Mouse (Mus musculus): Measurements from ENCODE around the gene Abcc4. TPM values are rescaled to one million over a fixed set of nuclear protein-coding genes. Genes with fewer than 3 reads are reported as not detected.
"Not testable (repeated sequence)": the region's sequence is repeated elsewhere in the genome, so short reads cannot be mapped to it uniquely, and the experiment has no call there.

The Abcc4 gene
- polyA plus RNA-seq, 1 experiment from 2014 or later: 1.2 TPM

- Histone ChIP-seq H3K27me3 (ENCODE audit: insufficient read depth, low read length) (no peaks in the 10 kb centered on the region), H3K4me3 (ENCODE audit: low read depth, low read length) (no peak overlapping the region), H3K4me2 (ENCODE audit: low read depth, low read length) (no peak overlapping the region), H3K4me1 (ENCODE audit: insufficient read depth) (peaks cover 15% of the 10 kb centered on the region), H3K27ac (ENCODE audit: low read depth) (no peak overlapping the region), H3K9ac (replicated peaks) (no peak overlapping the region), H3K36me3 (replicated peaks; ENCODE audit: insufficient read depth, low read length) (no peaks in the 10 kb centered on the region), H3K9me3 (ENCODE audit: low read length) (no peaks in the 10 kb centered on the region)
- WGBS (ENCODE audit: insufficient replicate concordance): 73% methylated on average over 9 of the region's 9 CpGs
- TF ChIP-seq EP300 (IDR thresholded peaks at IDR 0.05; ENCODE audit: low read depth): no peak
- TF ChIP-seq CTCF (IDR thresholded peaks at IDR 0.05; ENCODE audit: low read depth): peak; percentile 44
- peak; percentile 44 for ATAC-seq
- no peak for DNase-seq
Measured at GRCm38 (mm10) chr14:118678279-118678985, 27.6 kb downstream of the Abcc4 start.

DNA sequence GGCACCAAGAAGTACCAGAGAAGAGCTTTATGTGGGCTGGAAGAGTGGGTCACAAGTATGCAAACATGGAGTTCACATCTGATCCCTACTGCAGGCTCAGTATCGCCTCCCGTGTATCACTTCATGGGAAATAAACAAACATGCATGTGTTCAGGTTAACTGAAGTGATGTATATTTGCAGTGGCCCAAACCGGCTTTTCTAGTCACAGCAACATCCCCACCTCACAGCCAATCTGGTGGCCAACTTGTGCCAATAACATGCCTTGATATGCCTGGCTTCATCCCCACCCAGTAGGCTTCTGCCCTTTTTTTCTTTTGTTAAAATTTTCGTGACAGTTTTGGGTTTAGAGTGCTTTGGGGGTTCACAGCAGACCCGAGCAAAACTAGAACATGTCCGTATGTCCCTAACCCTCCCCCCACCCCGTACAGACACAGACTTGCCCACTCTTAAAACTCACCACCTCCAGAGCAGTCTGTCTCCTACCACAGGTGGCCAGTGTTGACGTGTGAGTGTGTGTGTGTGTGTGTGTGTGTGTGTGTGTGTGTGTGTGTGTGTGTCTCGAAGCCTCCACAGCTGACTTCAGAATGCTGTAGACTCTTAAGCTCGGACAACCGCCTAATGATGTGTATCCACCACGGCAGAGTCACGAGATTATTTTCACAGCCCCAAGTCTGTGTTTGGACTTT lies 29.6 kb downstream of the Abcc4 start:
- no peak overlapping the region for H3K4me3 ChIP-seq (ENCODE audit: low read depth, low read length)
- ATAC-seq: peak; percentile 16; the same call in 1 of the 2 replicates
- no peaks in the 10 kb centered on the region for H3K9me3 ChIP-seq (ENCODE audit: low read length)
- no peak for TF ChIP-seq CTCF (IDR thresholded peaks at IDR 0.05; ENCODE audit: low read depth)
- no peaks in the 10 kb centered on the region for H3K27me3 ChIP-seq (ENCODE audit: insufficient read depth, low read length)
- no peaks in the 10 kb centered on the region for H3K36me3 ChIP-seq (replicated peaks; ENCODE audit: insufficient read depth, low read length)
- H3K4me1 ChIP-seq (ENCODE audit: insufficient read depth): peaks cover 17% of the 10 kb centered on the region
- no peak overlapping the region for H3K27ac ChIP-seq (ENCODE audit: low read depth)
- 78% methylated on average over 13 of the region's 13 CpGs for WGBS (ENCODE audit: insufficient replicate concordance)
- H3K4me2 ChIP-seq (ENCODE audit: low read depth, low read length): no peak overlapping the region
- no peak overlapping the region for H3K9ac ChIP-seq (replicated peaks)
- no peak for DNase-seq

- Histone ChIP-seq H3K27me3 (ENCODE audit: insufficient read depth, low read length) (0 out of 2 replicates have a peak, but pooled peaks cover 3% of the 10 kb centered on the region), H3K9ac (replicated peaks) (no peak overlapping the region), H3K9me3 (ENCODE audit: low read length) (no peaks in the 10 kb centered on the region), H3K4me3 (ENCODE audit: low read depth, low read length) (no peak overlapping the region), H3K27ac (ENCODE audit: low read depth) (no peak overlapping the region), H3K4me1 (ENCODE audit: insufficient read depth) (peaks cover 17% of the 10 kb centered on the region), H3K36me3 (replicated peaks; ENCODE audit: insufficient read depth, low read length) (no peaks in the 10 kb centered on the region), H3K4me2 (ENCODE audit: low read depth, low read length) (peak overlapping the region; percentile 29; the same call in 1 of the 2 replicates)
- no peak for DNase-seq
- ATAC-seq: no peak
- TF ChIP-seq EP300 (IDR thresholded peaks at IDR 0.05; ENCODE audit: low read depth) (no peak), CTCF (IDR thresholded peaks at IDR 0.05; ENCODE audit: low read depth) (no peak)
- WGBS (ENCODE audit: insufficient replicate concordance): 47% methylated on average over 11 of the region's 11 CpGs
Measured at GRCm38 (mm10) chr14:118674705-118675139, 31.3 kb downstream of the Abcc4 start.

DNA sequence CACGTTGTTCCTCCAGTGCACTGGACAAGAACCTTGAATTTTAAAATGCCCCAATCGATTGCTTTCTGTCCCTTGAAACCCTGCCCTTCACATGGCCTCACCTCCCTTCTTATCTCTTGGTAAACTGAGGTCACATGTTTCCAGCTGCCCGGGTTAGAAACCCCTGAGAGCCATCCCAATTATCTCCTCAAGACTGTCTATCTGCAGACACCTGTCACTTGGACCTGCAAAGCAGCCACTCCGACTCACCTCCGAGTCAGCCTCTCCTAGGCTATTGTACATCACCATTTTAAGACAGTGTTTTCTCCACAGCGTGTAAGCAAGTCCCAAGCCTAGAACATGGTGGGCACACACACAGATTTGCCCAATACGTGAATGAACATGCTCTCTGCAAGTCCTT lies 31.8 kb downstream of the Abcc4 start:
- H3K9ac ChIP-seq (replicated peaks): no peak overlapping the region
- no peak for ATAC-seq
- TF ChIP-seq CTCF (IDR thresholded peaks at IDR 0.05; ENCODE audit: low read depth) (no peak), EP300 (IDR thresholded peaks at IDR 0.05; ENCODE audit: low read depth) (no peak)
- no peak for DNase-seq
- 49% methylated on average over 7 of the region's 7 CpGs for WGBS (ENCODE audit: insufficient replicate concordance)
- 0 out of 2 replicates have a peak, but pooled peaks cover 3% of the 10 kb centered on the region for H3K27me3 ChIP-seq (ENCODE audit: insufficient read depth, low read length)
- no peak overlapping the region for H3K4me3 ChIP-seq (ENCODE audit: low read depth, low read length)
- no peaks in the 10 kb centered on the region for H3K36me3 ChIP-seq (replicated peaks; ENCODE audit: insufficient read depth, low read length)
- H3K9me3 ChIP-seq (ENCODE audit: low read length): no peaks in the 10 kb centered on the region
- no peak overlapping the region for H3K4me2 ChIP-seq (ENCODE audit: low read depth, low read length)
- H3K27ac ChIP-seq (ENCODE audit: low read depth): no peak overlapping the region
- peaks cover 17% of the 10 kb centered on the region for H3K4me1 ChIP-seq (ENCODE audit: insufficient read depth)

DNA sequence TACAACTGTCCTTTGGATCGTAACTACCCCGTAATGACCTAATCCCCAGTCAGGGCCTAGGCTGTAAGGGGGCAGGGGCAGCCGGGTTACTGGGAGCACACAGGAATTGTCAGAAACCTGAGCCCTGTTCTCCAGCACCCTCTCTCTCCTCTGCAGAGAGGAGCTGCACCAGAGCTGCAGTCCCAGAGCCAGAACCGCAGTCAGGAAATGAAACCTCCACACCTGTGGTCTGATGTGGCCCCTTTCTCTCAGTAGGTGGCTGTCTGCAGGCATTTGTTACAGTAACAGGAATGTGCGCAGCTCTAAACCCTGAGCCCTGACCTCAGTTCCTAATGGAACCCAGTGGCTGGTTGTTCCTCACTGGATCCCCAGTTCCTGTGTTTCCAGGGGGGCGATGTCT lies 32.5 kb downstream of the Abcc4 start:
- Histone ChIP-seq H3K4me1 (ENCODE audit: insufficient read depth) (peaks cover 17% of the 10 kb centered on the region), H3K4me2 (ENCODE audit: low read depth, low read length) (no peak overlapping the region), H3K4me3 (ENCODE audit: low read depth, low read length) (no peak overlapping the region), H3K9ac (replicated peaks) (no peak overlapping the region), H3K36me3 (replicated peaks; ENCODE audit: insufficient read depth, low read length) (no peaks in the 10 kb centered on the region), H3K27ac (ENCODE audit: low read depth) (no peak overlapping the region), H3K27me3 (ENCODE audit: insufficient read depth, low read length) (0 out of 2 replicates have a peak, but pooled peaks cover 6% of the 10 kb centered on the region), H3K9me3 (ENCODE audit: low read length) (no peaks in the 10 kb centered on the region)
- ATAC-seq (peak; percentile 35; the same call in 1 of the 2 replicates), DNase-seq (no peak)
- WGBS (ENCODE audit: insufficient replicate concordance): 69% methylated on average over 6 of the region's 6 CpGs
- TF ChIP-seq EP300 (IDR thresholded peaks at IDR 0.05; ENCODE audit: low read depth) (no peak), CTCF (IDR thresholded peaks at IDR 0.05; ENCODE audit: low read depth) (no peak)

- WGBS (ENCODE audit: insufficient replicate concordance): 94% methylated on average over 6 of the region's 6 CpGs
- H3K9ac ChIP-seq (replicated peaks); ATAC-seq; H3K27me3 ChIP-seq (ENCODE audit: insufficient read depth, low read length); H3K27ac ChIP-seq (ENCODE audit: low read depth); DNase-seq; H3K36me3 ChIP-seq (replicated peaks; ENCODE audit: insufficient read depth, low read length); H3K4me2 ChIP-seq (ENCODE audit: low read depth, low read length); H3K4me3 ChIP-seq (ENCODE audit: low read depth, low read length); H3K9me3 ChIP-seq (ENCODE audit: low read length): not testable (repeated sequence)
- peaks cover 17% of the 10 kb centered on the region for H3K4me1 ChIP-seq (ENCODE audit: insufficient read depth)
Measured at GRCm38 (mm10) chr14:118672931-118673330, 33.1 kb downstream of the Abcc4 start.

All from liver, postnatal 0 days (tissue).